Mouse (Mus musculus) MN1 (cell line): ENCODE measurements around the gene Kif3c.

Experiments
- DNase-seq: peaks from one replicate; pipeline ENCODE4 v3.0.0-alpha.2; 2016; ENCODE audit warnings: low spot score

Gene Kif3c

DNA sequence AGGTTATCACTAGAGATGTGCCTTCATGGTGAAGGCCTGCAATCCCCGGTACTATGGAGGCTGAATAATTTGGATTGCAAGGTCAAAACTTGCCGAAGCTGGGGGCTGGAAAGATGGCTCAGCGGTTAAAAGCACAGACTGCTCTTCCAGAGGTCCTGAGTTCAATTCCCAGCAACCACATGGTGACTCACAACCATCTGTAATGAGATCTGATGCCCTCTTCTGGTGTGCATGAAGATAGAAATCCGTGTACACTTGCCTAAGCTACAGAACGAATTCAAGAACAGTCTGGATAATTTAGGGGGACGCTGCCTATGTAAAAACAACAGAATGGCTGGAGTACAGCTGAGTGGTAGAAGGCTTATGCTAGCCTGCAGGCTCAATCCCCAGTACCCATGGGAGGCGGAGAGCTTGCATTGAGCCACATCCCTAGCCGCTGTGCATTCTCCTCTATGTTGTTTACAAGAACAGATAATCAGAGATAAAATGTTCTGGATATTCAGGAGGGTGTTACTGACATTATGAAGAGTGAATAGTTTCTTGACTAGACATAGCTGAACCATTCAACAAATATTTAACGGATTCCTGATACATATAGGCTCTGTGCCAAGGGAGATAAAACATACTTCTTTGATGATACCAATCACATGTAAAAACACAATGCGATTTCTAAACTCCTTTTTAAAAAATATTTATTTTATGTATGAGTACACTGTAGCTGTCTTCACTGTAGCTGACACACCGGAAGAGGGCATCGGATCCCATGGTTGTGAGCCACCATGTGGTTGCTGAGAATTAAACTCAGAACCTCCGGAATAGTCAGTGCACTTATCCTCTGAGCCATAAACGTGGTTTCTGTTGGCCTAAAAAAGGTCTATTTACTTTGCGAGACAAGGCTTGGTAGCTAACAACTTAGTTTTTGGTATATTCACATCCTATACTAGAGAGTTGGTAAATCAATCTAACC is 60.7 kb downstream of the Kif3c start:
- DNase-seq, result peak; percentile 60

DNA sequence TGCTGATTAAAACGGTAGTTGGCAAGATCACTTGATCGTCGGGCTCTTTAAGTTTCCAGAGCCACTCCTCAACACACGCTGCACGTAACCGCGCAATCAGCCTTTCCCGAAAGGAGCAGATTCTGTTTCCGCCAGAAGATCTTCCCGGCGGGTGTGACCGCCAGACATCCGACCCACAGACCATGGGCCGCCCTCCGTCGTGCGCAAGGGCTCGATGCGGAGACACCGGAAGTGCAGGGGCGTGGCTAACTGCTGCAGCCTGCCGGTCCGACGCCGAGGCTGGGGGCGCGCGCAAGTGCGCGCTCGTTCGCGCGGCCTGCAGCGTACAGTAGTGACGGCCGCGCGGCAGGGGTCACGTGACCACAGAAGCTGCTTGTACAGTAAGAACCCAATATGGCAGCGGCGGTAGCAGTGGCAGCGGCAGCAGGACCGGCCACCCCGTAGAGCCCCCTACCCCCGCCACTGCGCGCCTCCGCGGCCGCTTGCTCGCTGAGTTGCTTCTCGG is 61.6 kb downstream of the Kif3c start, which contains the start of gene Asxl2:
Asxl2 (plus strand) TSS at position 328 of the 505 bp plus-strand sequence.
- peak; percentile 99 for DNase-seq

GRCm38 (mm10) chr12:3427067-3427889 is 62.3 kb downstream of the Kif3c start:
- DNase-seq, result peak; percentile 81

- DNase-seq, result no peak
Observed at GRCm38 (mm10) chr12:3427891-3428775, 63.2 kb downstream of the Kif3c start.

GRCm38 (mm10) chr12:3429681-3430442 is 64.9 kb downstream of the Kif3c start:
- DNase-seq, result no peak

- DNase-seq, result no peak
Observed at GRCm38 (mm10) chr12:3430443-3430753, 65.5 kb downstream of the Kif3c start.

DNA sequence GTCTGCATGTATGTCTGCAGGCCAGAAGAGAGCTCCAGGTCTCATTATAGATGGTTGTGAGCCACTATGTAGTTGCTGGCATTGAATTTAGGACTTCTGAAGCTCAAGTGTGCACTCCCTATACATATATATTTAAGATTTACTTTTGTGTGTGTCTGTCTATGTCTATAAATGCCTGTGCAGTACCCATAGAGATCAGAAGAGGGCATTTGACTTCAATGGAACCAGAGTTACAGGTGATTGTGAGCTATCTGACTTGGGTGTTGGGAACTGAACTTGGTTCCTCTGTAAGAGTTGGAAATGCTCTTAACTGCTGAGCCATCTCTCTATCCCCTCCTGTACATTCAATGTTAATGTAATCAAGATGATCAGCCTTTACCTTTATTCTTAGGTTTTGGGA is 66.1 kb downstream of the Kif3c start:
- DNase-seq, result no peak

DNA sequence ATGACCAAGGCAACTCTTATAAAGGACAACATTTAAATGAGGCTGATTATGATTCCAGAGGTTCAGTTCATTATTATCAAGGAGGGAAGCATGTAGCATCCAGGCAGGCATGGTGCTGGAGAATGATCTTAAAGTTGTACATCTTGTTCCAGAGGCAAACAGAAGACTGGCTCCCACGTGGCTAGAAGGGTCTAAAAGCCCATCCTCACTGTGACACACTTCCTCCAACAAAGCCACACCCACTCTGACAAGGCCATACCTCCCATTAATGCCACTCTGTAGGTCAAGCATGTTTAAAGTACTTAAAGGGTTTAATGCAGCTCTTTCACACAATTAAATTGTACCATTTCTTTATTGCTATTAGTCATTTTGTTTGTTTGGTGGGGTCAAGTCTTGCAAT is 68.8 kb downstream of the Kif3c start:
- no peak for DNase-seq

DNA sequence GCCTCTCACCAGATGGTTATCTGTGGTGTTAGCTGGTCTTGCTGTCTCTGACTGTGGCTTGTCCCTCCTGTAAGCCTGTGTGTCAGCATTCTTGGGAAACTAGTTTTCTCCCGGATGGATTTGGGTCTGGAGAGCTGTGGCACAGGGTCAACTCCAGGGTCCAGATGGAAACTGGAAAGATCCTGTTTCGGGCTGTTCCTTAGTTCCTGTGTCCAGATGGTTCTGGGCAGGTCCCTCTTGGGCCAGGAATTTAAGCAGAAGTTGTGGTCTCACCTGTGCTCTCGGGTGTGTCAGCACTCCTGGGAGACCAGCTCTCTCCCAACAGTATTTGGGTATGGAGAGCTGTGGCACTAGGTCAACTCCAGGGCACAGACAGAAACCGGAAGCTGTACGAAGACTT is 71.5 kb downstream of the Kif3c start:
- DNase-seq, result no peak

- DNase-seq, result no peak
Observed at GRCm38 (mm10) chr12:3437815-3438214, 72.9 kb downstream of the Kif3c start.

DNA sequence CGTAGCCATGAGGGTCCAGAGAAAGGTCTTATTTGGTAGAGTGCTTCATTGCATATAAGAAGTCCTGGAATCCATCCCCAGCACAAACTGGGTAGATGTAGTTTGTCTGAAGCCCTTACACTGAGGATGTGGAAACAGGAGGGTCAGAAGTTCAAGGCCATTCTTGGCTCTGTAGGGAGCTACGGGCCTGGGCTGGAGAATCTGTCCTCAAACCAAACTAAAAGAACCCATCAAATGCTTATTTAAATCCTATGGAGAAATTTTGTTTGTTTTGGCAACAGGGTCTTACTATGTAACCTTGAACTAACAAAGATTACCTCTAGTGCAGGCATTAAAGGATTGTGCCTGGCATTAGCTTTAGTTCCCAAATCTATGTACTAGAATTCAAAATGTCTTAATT is 76.0 kb downstream of the Kif3c start:
- no peak for DNase-seq

DNA sequence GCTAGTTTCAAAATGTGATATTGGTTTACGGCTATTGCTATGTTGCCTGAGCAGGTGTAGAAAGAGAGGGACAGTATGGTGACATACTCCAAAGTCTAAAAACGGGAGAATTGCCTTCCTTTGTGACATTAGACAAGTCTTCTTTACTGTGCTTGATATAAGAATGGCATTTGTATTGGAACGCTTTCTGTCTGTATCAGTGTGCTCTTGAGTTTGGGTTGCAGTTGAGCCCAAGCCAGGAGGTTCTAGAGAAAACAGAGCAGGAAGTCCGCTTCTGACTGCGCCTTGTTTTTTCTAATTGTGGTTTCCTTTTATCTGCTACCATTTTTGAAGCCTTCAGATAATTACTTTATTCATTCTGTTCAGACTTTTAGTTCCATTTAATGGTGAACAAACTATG is 76.4 kb downstream of the Kif3c start:
- DNase-seq, result peak; percentile 27

- DNase-seq, result no peak
Observed at GRCm38 (mm10) chr12:3453554-3453953, 88.6 kb downstream of the Kif3c start.
